Mouse (Mus musculus): ENCODE results near the gene Tecr.

- no peak for TF ChIP-seq GATA1 (IDR thresholded peaks at IDR 0.05; ENCODE audit: borderline replicate concordance, low read length)
- TF ChIP-seq FLI1 (IDR thresholded peaks at IDR 0.05; ENCODE audit: low read length): no peak
Measured at GRCm38 (mm10) chr8:83656043-83656442, 48.3 kb upstream of the Tecr start.
